Mouse (Mus musculus) bone marrow macrophage, adult 2 months (primary cell): ENCODE measurements around the gene Pcdh8. TPM values are rescaled to one million over a fixed set of nuclear protein-coding genes. Genes with fewer than 3 reads are reported as not detected.

Source experiments
- H3K27ac ChIP-seq: 2 replicates; pipeline ENCODE4 v1.5.1; 2012; ENCODE audit warnings: low read depth, low read length; ENCODE audit not compliant: insufficient read depth
- H3K4me1 ChIP-seq: 2 replicates; pipeline ENCODE4 v1.6.1; 2012; ENCODE audit warnings: low read length; ENCODE audit not compliant: control insufficient read depth, insufficient read depth
- H3K4me3 ChIP-seq: 2 replicates; pipeline ENCODE4 v1.5.1; 2012; ENCODE audit warnings: mild to moderate bottlenecking, low read length, moderate library complexity; ENCODE audit not compliant: insufficient read depth
- CTCF ChIP-seq: IDR thresholded peaks from 2 replicates; pipeline ENCODE4 v1.5.1; 2012; ENCODE audit warnings: low read depth, mild to moderate bottlenecking, low read length, moderate library complexity
- POLR2A ChIP-seq: IDR thresholded peaks from 2 replicates; pipeline ENCODE4 v1.6.1; 2012; ENCODE audit warnings: mild to moderate bottlenecking, low read depth, low read length, borderline replicate concordance
- polyA plus RNA-seq: library from polyadenylated mRNA; stranded (reverse); fragments of >200 nt; gene quantifications from 2 replicates; pipeline ENCODE4 v1.2.4, GENCODE M21; 2012; ENCODE audit not compliant: missing spikeins, insufficient read depth, insufficient read length

The Pcdh8 gene
- polyA plus RNA-seq, 1 experiment = not detected

DNA sequence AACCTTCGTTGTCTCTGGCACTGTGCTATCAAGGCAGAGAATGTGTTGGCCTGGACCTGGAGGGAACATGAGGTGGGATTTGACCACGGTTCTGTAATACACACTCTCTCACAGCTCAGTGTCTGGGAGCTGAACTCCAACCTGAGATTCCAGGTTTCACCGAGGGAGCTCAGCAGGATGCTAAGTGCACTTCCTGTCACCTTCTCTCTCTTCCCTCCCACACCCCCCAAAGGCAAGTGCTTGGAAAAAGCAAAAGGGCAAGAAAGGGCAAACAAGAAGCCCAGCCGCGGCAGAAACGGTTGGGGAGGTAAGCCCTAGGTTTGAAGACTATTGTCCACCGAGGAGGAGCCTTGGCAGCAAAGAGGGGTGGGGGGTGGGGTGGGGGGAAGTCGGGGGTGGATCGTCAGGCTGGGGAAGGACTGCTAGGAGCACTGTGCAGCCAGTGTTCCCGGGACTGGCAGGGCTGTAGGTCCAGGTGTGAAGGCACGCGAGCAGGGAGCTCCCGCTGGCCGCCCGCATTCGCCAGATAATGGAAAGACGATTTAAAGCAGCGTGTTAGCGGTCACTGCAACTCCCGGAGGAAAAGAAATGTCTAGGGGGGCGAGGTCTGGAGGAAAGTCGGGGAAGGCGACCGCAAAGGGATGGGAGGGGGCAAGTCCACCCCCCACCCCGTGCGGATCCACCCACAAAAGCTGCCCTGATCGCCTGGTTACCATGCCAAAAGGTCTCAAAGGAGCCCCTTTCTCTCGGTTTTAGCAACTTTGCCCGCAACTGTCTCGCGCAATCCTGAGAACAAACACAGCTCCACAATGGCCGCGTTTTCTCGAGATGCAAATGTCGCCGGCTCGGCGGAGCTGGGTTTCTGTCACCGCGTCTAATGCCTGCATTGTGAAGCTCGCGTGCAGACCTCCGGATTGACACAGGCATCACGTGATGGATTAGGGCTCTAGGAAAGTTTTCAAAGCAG lies 2.6 kb upstream of the Pcdh8 start:
- Histone ChIP-seq H3K4me1 (no peaks in the 10 kb centered on the region), H3K27ac (no peak overlapping the region), H3K4me3 (no peak overlapping the region)
- TF ChIP-seq POLR2A (no peak), CTCF (no peak)

DNA sequence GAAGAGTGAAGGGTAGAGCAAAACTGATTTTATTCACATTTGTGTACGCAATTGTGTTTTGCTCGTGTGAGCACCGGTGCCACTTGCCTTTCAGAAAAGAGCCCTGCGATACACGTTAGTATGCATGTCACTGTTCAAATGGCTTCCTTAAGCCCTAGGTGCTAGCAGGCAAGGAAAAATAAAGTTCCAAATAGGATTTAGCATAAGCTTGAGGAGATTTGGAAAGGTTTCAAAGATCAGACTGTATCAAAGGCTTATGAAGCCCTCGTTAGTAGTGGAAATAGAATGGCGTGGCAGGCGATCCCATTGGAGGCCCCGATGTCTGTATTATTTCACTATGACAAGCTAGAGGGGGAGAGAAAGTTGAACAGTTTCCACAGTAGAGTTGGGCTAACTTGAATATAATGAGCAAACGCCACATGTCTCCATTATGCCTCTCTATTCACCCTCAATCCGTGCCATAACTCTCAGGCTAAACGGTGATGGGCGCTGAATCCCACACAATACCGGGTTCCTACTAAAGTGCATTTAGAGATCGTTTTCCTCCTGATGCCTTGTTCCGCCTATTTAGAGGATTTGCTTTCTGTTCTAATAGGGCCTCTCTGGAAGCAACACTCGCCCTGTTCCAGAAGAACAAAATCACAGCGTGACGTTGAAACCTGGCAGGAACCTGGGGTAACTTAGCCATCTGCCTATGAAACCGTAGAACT lies 845 bp upstream of the Pcdh8 start:
- Histone ChIP-seq H3K27ac (no peak overlapping the region), H3K4me3 (no peak overlapping the region), H3K4me1 (no peaks in the 10 kb centered on the region)
- TF ChIP-seq POLR2A (no peak), CTCF (no peak)

DNA sequence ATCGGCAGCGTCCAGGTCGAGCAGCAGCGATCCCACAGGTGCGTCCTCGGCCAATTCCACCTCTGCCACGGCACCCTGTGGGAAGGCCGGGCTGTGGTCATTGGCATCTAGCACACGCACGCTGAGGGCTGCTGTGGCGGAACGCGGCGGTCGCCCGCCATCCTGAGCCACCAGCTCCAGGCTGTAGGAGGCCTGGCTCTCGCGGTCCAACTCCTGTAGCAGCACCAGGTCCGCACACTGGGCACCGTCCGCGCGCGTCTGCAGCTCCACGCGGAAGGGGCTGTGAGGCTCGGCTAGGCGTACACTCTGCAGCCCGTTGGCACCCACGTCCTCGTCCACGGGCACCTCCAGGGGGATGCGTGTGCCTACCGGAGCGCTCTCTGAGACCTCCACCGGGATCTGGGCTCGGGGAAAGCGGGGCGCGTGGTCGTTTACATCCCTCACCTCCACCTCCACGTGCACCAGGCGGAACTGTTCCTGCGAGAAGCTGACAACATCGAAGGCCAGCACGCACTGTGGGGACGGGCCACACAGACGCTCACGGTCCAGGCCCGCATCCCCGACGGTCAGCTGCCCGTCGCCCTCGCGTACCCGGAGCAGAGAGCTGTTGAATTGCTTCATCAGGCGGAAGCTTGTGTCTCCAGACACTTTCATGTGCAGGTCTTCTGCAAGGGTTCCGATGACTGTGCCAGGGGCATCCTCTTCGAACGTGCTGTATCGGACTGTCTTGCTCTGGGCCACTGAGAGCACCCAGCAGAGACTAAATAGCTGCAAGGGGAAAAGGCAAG lies 612 bp downstream of the Pcdh8 start:
- H3K4me3 ChIP-seq = no peak overlapping the region
- no peak overlapping the region for H3K27ac ChIP-seq
- no peaks in the 10 kb centered on the region for H3K4me1 ChIP-seq
- no peak for TF ChIP-seq POLR2A
- TF ChIP-seq CTCF = no peak

DNA sequence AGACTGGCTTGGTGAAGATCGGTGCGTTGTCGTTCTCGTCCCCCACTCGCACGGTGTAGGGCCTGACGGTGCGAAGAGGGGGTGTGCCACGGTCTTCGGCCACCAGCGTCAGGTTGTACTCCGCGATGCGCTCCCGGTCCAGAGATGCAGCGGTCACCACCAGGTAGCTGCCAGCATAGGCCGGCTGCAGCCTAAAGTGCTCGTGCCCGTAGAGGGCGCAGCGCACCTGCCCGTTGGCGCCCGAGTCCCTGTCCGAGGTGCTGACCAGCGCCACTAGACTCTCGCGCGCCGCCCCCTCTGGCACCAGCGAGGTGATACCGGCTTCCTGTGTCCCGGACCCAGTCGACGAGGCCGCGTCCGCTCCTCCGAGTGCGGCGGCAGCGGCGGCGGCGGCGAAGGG lies 1.5 kb downstream of the Pcdh8 start:
- Histone ChIP-seq H3K4me1 (no peaks in the 10 kb centered on the region), H3K4me3 (no peak overlapping the region), H3K27ac (no peak overlapping the region)
- no peak for TF ChIP-seq POLR2A
- no peak for TF ChIP-seq CTCF

GRCm38 (mm10) chr14:79768996-79769395 lies 2.1 kb downstream of the Pcdh8 start:
- Histone ChIP-seq H3K4me3 (no peak overlapping the region), H3K4me1 (no peaks in the 10 kb centered on the region), H3K27ac (no peak overlapping the region)
- TF ChIP-seq CTCF (no peak), POLR2A (no peak)

DNA sequence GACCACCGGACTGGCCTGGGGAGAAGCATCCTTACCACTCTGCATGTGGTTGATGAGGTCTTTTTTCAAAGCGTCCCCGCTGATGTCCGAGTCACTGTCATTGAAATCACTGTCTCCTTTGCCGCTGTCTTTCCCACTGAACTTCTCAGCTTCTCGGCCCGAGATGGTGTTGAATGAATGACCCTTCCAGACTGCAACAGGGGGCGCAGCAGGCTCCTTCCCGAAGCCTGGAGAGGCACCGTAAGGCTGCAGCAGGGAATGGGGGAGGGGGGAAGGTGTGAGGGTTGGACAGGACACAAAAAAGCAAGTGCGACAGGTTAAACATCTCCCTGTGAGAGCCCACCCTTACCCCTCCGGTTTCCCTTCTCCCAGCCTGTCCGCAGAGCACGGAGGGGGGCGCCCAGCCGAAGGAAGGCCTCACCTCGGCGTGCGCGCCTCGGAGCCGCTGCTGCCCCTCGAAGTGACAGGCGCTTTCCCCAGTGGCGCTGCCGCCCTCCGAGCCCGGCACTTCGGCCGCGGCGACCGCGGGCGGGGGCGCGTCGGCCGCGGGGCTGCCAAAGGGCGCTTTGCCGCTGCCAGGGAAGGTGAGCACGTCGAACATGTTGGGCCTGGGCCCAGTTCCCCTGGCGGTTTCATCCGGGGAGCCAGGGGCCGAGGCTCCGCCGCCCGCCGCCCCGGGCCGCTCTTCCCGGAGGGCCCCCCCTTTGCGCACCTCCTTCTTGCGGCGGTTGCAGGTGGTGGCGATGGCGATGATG lies 2.9 kb downstream of the Pcdh8 start:
- TF ChIP-seq CTCF (no peak), POLR2A (no peak)
- no peaks in the 10 kb centered on the region for H3K4me1 ChIP-seq
- H3K4me3 ChIP-seq = no peak overlapping the region
- H3K27ac ChIP-seq = no peak overlapping the region

GRCm38 (mm10) chr14:79767601-79768000 lies 3.5 kb downstream of the Pcdh8 start:
- H3K27ac ChIP-seq = no peak overlapping the region
- TF ChIP-seq POLR2A = no peak
- TF ChIP-seq CTCF = no peak
- H3K4me1 ChIP-seq = no peaks in the 10 kb centered on the region

DNA sequence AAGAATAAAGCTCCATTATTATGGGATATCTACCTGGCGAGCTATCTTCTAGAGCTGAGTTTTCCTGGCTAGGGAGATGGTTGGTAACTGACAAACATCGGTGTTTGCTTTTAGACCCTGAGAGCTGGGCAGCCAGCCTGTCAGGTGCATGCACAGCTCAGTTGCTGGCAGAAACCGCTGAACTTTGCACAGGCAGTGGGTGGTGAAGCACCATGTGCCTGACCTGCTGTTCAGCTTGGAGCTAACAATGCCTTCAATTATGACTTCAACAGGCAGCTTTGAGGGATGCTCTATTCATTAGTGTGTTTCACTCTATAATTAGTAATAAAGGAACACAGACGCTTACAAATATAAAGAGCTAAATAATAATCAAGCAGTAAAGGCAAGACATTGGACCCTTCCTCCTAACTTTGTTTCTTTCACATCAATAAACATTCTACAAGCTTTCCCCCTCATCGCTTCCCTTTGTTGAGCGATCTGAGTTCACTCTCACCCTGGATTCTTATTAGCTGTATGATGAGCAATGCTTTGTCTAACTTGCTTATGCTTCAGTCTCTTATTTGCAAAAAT lies 5.8 kb downstream of the Pcdh8 start:
- H3K27ac ChIP-seq = no peak overlapping the region
- no peaks in the 10 kb centered on the region for H3K4me1 ChIP-seq
- TF ChIP-seq CTCF = no peak
- TF ChIP-seq POLR2A = no peak
- no peak overlapping the region for H3K4me3 ChIP-seq

More at GRCm38 (mm10) chr14:79767601-79768000, 3.5 kb downstream of the Pcdh8 start:
- H3K4me3 ChIP-seq = no peak overlapping the region
